Mouse (Mus musculus): ENCODE measurements at regions not wholly inside any gene's neighbourhood (a gene's known extent, or its start where the extent isn't known, plus 50 kb on each side); places are given as distances from the start of the nearest gene placed in this dataset.

DNA sequence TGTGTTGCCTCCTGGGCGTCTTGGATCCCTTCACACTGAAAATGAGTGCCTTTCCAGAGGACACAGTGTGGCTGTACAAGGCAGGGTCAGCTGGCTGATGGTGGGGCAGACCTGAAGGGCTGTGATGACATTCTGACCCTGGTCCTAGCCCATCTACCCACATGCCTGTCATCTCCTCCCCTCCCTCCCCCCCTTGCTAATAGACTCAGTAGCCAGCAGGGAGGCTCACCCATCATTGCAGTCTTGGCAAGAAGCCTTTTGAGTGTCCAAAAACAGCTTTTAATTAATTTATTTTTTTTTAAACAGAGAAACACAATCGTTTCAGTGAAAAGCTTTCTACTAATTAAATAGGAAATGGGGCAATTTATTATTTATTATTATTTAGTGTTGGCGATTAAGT, 67.0 kb upstream of the Ssx2ip start:
- Histone ChIP-seq H3K4me2 (ENCODE audit: low read depth, low read length) (peak overlapping the region; percentile 38; the same call in 1 of the 2 replicates), H3K27ac (ENCODE audit: low read length) (no peak overlapping the region), H3K9me3 (replicated peaks; ENCODE audit: control insufficient read depth, low read length) (no peaks in the 10 kb centered on the region), H3K9ac (ENCODE audit: low read length) (no peak overlapping the region), H3K4me1 (ENCODE audit: control insufficient read depth, insufficient read depth, low read length) (peaks cover 3% of the 10 kb centered on the region; the same call in 1 of the 2 replicates), H3K4me3 (replicated peaks; ENCODE audit: low read length) (peak overlapping the region; percentile 24; the same call in 1 of the 2 replicates), H3K36me3 (ENCODE audit: control insufficient read depth, insufficient read depth, low read length) (no peaks in the 10 kb centered on the region), H3K27me3 (ENCODE audit: control insufficient read depth, insufficient read depth, low read length) (no peaks in the 10 kb centered on the region)
- ATAC-seq (ENCODE audit: insufficient read depth, low FRiP score), result no peak
- WGBS, result 55% methylated on average over 3 of the region's 3 CpGs

DNA sequence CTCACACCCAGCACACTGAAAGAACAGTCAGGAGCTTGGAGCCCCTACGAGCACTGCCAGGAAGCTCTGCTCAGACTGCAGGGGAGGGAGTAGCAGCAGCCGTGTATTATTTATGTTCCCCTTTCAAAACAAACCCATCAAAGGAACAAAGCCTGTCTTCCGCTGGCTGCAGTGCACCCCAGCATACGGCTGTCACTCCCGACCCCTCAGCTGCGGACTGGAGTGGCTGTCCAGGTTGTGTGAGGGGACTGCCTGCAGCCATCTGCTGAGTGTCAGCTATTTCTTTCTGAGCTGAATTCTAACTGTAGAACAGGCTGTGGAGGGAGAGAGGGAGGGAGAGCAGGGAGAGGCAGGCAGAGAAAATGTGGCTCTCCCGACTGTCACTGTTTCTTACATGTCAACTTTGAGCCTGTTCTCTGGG, 66.6 kb upstream of the Ssx2ip start:
- Histone ChIP-seq H3K27ac (ENCODE audit: low read length) (no peak overlapping the region), H3K4me3 (replicated peaks; ENCODE audit: low read length) (peak overlapping the region; percentile 24), H3K4me2 (ENCODE audit: low read depth, low read length) (peak overlapping the region; percentile 38), H3K4me1 (ENCODE audit: control insufficient read depth, insufficient read depth, low read length) (peaks cover 3% of the 10 kb centered on the region; the same call in 1 of the 2 replicates), H3K9ac (ENCODE audit: low read length) (peak overlapping the region; percentile 63; the same call in 1 of the 2 replicates), H3K36me3 (ENCODE audit: control insufficient read depth, insufficient read depth, low read length) (no peaks in the 10 kb centered on the region), H3K27me3 (ENCODE audit: control insufficient read depth, insufficient read depth, low read length) (no peaks in the 10 kb centered on the region), H3K9me3 (replicated peaks; ENCODE audit: control insufficient read depth, low read length) (no peaks in the 10 kb centered on the region)
- peak; percentile 33; the same call in 1 of the 2 replicates for ATAC-seq (ENCODE audit: insufficient read depth, low FRiP score)
- 12% methylated on average over 7 of the region's 7 CpGs for WGBS

DNA sequence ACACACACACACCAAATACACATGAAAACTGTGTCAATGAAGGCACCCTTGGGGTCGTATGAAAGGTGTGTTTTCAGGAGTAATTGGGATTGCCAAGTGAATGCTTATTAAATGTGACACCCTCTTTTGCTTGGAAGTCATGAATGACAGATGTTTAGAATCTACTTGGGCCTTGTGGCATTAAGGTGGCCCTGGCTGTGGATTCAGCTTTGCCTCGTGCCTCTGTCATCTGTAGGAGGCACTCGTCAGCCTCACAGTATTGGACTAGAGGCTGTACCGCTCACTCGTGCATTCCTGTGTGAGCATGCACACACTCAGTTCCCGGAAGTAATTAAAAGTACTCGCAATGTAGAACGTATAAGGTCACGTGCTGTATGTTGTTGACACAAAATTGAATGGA, 66.0 kb upstream of the Ssx2ip start:
- Histone ChIP-seq H3K4me3 (replicated peaks; ENCODE audit: low read length) (no peak overlapping the region), H3K9ac (ENCODE audit: low read length) (no peak overlapping the region), H3K4me2 (ENCODE audit: low read depth, low read length) (no peak overlapping the region), H3K4me1 (ENCODE audit: control insufficient read depth, insufficient read depth, low read length) (peaks cover 3% of the 10 kb centered on the region; the same call in 1 of the 2 replicates), H3K9me3 (replicated peaks; ENCODE audit: control insufficient read depth, low read length) (no peaks in the 10 kb centered on the region), H3K27ac (ENCODE audit: low read length) (no peak overlapping the region), H3K36me3 (ENCODE audit: control insufficient read depth, insufficient read depth, low read length) (no peaks in the 10 kb centered on the region), H3K27me3 (ENCODE audit: control insufficient read depth, insufficient read depth, low read length) (no peaks in the 10 kb centered on the region)
- ATAC-seq (ENCODE audit: insufficient read depth, low FRiP score), result no peak
- WGBS, result 65% methylated on average over 9 of the region's 9 CpGs

DNA sequence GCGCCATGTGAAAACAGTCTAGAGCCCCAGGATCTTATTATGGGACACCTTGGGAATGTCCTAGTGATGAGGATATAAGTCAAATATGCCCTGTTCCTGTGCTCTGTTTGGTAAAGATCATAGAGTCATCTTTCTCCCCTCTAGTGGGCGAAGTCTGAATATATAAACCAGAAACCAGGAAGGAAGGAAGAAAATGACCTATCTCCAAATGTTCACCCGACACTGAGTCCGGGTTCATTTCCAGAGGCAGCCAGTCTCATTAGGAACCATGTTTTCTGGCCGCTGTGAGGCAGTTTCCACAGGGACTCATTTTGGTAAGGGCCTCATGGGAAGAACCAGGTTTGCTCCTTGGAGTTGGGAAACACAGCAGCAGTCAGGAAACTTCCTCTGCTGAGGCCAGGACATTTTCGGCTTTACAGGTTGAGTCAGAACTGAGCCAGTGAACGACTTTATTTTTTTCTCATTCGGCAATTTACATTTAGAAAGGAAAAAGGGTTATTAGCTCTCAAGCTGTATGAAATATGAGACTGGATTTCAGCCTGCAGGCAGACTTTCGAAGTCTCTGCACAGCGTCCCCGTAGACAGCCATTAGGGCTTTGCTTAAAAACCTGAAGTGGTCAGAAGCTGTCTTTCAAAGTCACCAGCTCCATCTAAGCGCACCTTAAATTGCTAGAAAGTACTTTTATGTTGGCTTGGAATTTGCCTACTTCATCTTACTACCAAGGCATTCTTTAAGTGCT, 64.0 kb upstream of the Ssx2ip start:
- H3K9ac ChIP-seq (ENCODE audit: low read length), result no peak overlapping the region
- whole genome bisulfite sequencing, result 56% methylated on average over 12 of the region's 12 CpGs
- no peak for ATAC-seq (ENCODE audit: insufficient read depth, low FRiP score)
- H3K36me3 ChIP-seq (ENCODE audit: control insufficient read depth, insufficient read depth, low read length), result no peaks in the 10 kb centered on the region
- no peak overlapping the region for H3K27ac ChIP-seq (ENCODE audit: low read length)
- H3K27me3 ChIP-seq (ENCODE audit: control insufficient read depth, insufficient read depth, low read length), result no peaks in the 10 kb centered on the region
- H3K9me3 ChIP-seq (replicated peaks; ENCODE audit: control insufficient read depth, low read length), result no peaks in the 10 kb centered on the region
- H3K4me2 ChIP-seq (ENCODE audit: low read depth, low read length), result no peak overlapping the region
- H3K4me3 ChIP-seq (replicated peaks; ENCODE audit: low read length), result no peak overlapping the region
- peaks cover 3% of the 10 kb centered on the region; the same call in 1 of the 2 replicates for H3K4me1 ChIP-seq (ENCODE audit: control insufficient read depth, insufficient read depth, low read length)

DNA sequence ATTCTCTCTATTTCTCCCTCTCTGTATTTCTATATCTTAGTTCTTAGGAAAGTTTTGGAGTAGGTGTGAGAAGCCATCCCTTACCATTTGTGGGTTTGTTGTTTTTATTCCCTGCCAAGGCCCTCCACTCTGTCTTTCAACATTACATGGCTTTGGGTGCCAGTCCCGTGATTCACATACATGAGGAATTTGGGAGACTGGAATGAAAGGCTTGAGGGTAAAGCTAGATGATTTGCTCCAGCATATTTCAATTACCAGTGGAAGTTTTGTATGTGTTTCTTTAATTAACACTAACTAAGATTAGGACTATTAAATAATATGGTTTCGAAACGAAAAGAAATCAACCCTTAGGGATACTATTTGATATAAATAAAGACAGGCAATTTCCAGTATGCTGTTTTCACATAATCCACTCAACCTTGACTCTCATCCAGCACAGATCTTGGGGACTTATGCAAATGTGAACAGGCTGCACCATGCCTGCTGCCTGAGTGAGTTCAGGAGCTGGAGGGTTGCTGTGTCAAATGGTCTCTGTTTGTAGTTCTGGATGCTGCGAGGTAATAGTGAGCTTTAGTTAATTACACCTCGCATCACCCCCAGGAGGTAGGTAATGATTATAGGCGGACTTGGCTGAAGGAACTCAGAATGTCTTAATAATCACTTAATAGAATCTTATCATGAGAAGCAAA, 62.6 kb upstream of the Ssx2ip start:
- Histone ChIP-seq H3K9ac (ENCODE audit: low read length) (no peak overlapping the region), H3K27ac (ENCODE audit: low read length) (no peak overlapping the region), H3K36me3 (ENCODE audit: control insufficient read depth, insufficient read depth, low read length) (no peaks in the 10 kb centered on the region), H3K4me3 (replicated peaks; ENCODE audit: low read length) (no peak overlapping the region), H3K4me2 (ENCODE audit: low read depth, low read length) (no peak overlapping the region), H3K4me1 (ENCODE audit: control insufficient read depth, insufficient read depth, low read length) (peaks cover 3% of the 10 kb centered on the region; the same call in 1 of the 2 replicates), H3K9me3 (replicated peaks; ENCODE audit: control insufficient read depth, low read length) (no peaks in the 10 kb centered on the region), H3K27me3 (ENCODE audit: control insufficient read depth, insufficient read depth, low read length) (no peaks in the 10 kb centered on the region)
- ATAC-seq (ENCODE audit: insufficient read depth, low FRiP score), result no peak
- 85% methylated on average over 6 of the region's 6 CpGs for WGBS

DNA sequence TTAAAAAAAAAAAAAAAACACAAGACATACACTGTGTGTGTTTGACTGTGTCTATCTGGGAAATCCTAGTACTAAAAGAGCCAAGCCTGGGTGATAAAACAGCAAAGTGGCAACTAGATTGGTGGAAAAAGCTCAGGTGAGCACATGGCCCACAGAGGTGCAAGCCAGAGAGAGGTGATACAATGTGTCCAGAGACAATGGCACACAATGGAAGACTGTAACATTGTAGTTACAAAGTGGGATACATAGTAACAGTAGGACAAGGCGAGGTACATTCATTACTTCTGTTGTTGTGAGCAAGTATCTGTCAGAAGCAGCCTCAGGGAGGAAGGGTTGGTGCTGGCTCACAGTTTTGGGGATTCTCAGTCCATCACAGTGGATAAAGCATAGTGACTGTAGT, 61.7 kb upstream of the Ssx2ip start:
- Histone ChIP-seq H3K27ac (ENCODE audit: low read length) (no peak overlapping the region), H3K4me1 (ENCODE audit: control insufficient read depth, insufficient read depth, low read length) (peaks cover 3% of the 10 kb centered on the region; the same call in 1 of the 2 replicates), H3K9ac (ENCODE audit: low read length) (no peak overlapping the region), H3K36me3 (ENCODE audit: control insufficient read depth, insufficient read depth, low read length) (no peaks in the 10 kb centered on the region), H3K27me3 (ENCODE audit: control insufficient read depth, insufficient read depth, low read length) (no peaks in the 10 kb centered on the region), H3K4me2 (ENCODE audit: low read depth, low read length) (no peak overlapping the region), H3K4me3 (replicated peaks; ENCODE audit: low read length) (no peak overlapping the region), H3K9me3 (replicated peaks; ENCODE audit: control insufficient read depth, low read length) (no peaks in the 10 kb centered on the region)
- WGBS, result 96% methylated on average over 1 of the region's 1 CpGs
- ATAC-seq (ENCODE audit: insufficient read depth, low FRiP score), result no peak

DNA sequence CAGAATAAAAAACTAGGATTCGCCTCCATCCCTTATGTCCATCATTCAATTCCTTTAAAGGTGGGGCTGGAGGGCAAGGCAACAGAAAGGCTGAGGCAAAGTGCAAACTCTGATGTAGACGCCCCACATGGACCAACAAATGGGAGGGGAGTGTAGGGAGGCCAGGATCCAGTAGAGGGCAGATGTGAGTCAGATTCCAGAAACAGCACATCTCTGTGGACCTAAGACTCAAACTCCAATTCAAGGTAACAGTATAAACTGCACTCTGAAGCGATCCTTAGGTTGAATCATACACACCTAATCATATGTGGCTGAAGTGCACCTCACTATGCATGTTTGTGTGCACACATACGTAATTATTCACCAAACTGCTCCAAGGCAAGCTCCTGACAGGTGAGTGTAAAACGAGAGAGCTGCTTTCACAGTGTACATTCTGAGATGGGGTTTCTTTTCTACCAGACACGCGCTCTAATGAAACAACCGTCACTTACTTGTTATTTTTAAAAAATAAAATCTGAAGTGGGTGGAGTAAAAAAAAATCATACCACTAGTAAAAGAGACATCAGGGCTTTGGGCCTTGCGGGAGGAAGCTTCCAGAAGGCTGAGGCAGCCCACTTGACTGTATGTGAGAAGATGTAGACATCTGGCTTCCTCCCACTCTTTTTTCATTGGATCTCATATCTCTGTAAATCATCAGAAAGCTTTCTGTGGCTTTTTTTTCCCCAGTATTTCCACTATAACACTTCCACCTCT, 60.6 kb upstream of the Ssx2ip start:
- no peak overlapping the region for H3K4me3 ChIP-seq (replicated peaks; ENCODE audit: low read length)
- peaks cover 3% of the 10 kb centered on the region; the same call in 1 of the 2 replicates for H3K4me1 ChIP-seq (ENCODE audit: control insufficient read depth, insufficient read depth, low read length)
- no peak overlapping the region for H3K4me2 ChIP-seq (ENCODE audit: low read depth, low read length)
- H3K36me3 ChIP-seq (ENCODE audit: control insufficient read depth, insufficient read depth, low read length), result no peaks in the 10 kb centered on the region
- 60% methylated on average over 9 of the region's 9 CpGs for WGBS
- no peak overlapping the region for H3K27ac ChIP-seq (ENCODE audit: low read length)
- H3K27me3 ChIP-seq (ENCODE audit: control insufficient read depth, insufficient read depth, low read length), result no peaks in the 10 kb centered on the region
- H3K9ac ChIP-seq (ENCODE audit: low read length), result no peak overlapping the region
- peak; percentile 62; the same call in 1 of the 2 replicates for ATAC-seq (ENCODE audit: insufficient read depth, low FRiP score)
- H3K9me3 ChIP-seq (replicated peaks; ENCODE audit: control insufficient read depth, low read length), result no peaks in the 10 kb centered on the region

DNA sequence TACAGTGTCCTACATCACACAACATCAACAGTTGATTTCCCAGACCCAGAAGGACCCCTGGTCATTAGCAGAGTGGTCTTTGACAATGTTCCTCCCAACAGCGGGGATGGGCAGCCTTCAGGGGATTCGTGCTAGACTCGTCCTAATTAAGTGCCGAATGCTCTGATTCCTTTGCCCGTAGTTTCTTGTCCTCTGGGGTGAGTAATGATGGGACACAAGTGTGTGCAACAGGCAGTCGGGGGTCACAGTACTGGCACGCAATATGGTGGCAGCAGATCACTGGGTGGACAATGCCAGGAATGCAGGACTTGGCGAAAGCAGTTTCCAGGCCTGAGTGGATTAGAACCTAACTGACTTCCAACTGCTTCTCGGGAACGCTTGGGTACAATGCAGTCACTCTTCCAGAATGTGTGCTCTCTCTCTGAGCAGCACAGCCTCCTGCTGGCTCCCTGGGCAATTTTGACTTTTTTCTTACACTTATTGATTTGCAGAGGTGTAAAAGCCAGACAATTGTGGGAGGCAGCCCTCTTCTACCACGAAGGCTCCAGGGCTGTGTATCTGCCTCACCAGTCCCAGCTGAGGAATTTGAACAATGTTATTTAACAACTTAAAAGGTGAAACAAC, 59.9 kb upstream of the Ssx2ip start:
- Histone ChIP-seq H3K4me1 (ENCODE audit: control insufficient read depth, insufficient read depth, low read length) (peaks cover 3% of the 10 kb centered on the region; the same call in 1 of the 2 replicates), H3K36me3 (ENCODE audit: control insufficient read depth, insufficient read depth, low read length) (no peaks in the 10 kb centered on the region), H3K4me3 (replicated peaks; ENCODE audit: low read length) (no peak overlapping the region), H3K9ac (ENCODE audit: low read length) (no peak overlapping the region), H3K27me3 (ENCODE audit: control insufficient read depth, insufficient read depth, low read length) (no peaks in the 10 kb centered on the region), H3K9me3 (replicated peaks; ENCODE audit: control insufficient read depth, low read length) (no peaks in the 10 kb centered on the region), H3K4me2 (ENCODE audit: low read depth, low read length) (no peak overlapping the region), H3K27ac (ENCODE audit: low read length) (no peak overlapping the region)
- no peak for ATAC-seq (ENCODE audit: insufficient read depth, low FRiP score)
- 74% methylated on average over 11 of the region's 11 CpGs for WGBS

Measured in stomach, embryonic 16.5 days (tissue).